Mouse (Mus musculus): ENCODE data around the gene Csgalnact2.

GRCm38 (mm10) chr6:118180085-118180423 is 41.1 kb upstream of the Csgalnact2 start:
- TF ChIP-seq CTCF (IDR thresholded peaks at IDR 0.05; ENCODE audit: control insufficient read depth, insufficient read depth, low read length) (no peak), POLR2A (IDR thresholded peaks at IDR 0.05; ENCODE audit: borderline replicate concordance, control insufficient read depth, low read depth, low read length) (no peak)
